Mouse (Mus musculus) spleen, adult 2 months (tissue): ENCODE results near the gene Ubn2. TPM values are rescaled to one million over a fixed set of nuclear protein-coding genes. Genes with fewer than 3 reads are reported as not detected.
"Not testable (repeated sequence)": the region's sequence is repeated elsewhere in the genome, so short reads cannot be mapped to it uniquely, and the experiment has no call there.

Source experiments
- DNase-seq, 2 experiments: peaks; one replicate each; pipeline versions ENCODE4 v3.0.0 to v3.0.0-alpha.2; 2012 to 2021; ENCODE audit warnings: low spot score in 2 of 2, low read depth in 1 of 2
- H3K27ac ChIP-seq: fragments of 200-500 bp; 2 replicates; pipeline ENCODE4 v1.5.1; 2012; ENCODE audit warnings: low read length, inconsistent platforms; ENCODE audit not compliant: insufficient read depth
- H3K27me3 ChIP-seq: fragments of 200-500 bp; 2 replicates; pipeline ENCODE4 v1.6.1; 2012; ENCODE audit warnings: mild to moderate bottlenecking, moderate library complexity, low read length, inconsistent platforms; ENCODE audit not compliant: control insufficient read depth, insufficient read depth
- H3K36me3 ChIP-seq: fragments of 200-500 bp; 2 replicates; pipeline ENCODE4 v1.6.1; 2012; ENCODE audit warnings: mild to moderate bottlenecking, low read length, inconsistent platforms; ENCODE audit not compliant: control insufficient read depth, insufficient read depth
- H3K4me1 ChIP-seq: fragments of 200-500 bp; 2 replicates; pipeline ENCODE4 v1.6.1; 2011; ENCODE audit warnings: inconsistent platforms; ENCODE audit not compliant: control insufficient read depth, insufficient read depth, insufficient read length
- H3K4me3 ChIP-seq: fragments of 200-500 bp; 2 replicates; pipeline ENCODE4 v1.5.1; 2011; ENCODE audit warnings: mild to moderate bottlenecking, inconsistent platforms; ENCODE audit not compliant: insufficient read depth, insufficient read length; ENCODE audit errors: extremely low read depth
- CTCF ChIP-seq: fragments of 200-500 bp; IDR thresholded peaks from 2 replicates; pipeline ENCODE4 v1.5.1; 2011; ENCODE audit warnings: mild to moderate bottlenecking, inconsistent platforms; ENCODE audit not compliant: insufficient read depth, insufficient read length, insufficient replicate concordance; ENCODE audit errors: extremely low read depth
- POLR2A ChIP-seq: fragments of 200-500 bp; IDR thresholded peaks from 2 replicates; pipeline ENCODE4 v1.6.1; 2011; ENCODE audit warnings: low read depth, low read length, inconsistent platforms
- WGBS: fragments of 180-500 bp; shearing (Covaris S2); methylation state at CpG from one replicate; pipeline ENCODE4 v1.1.7; 2018; 5-methylcytosine and 5-hydroxymethylcytosine counted together
- polyA plus RNA-seq: library from polyadenylated mRNA; depleted of rRNA; stranded (reverse); fragments of >200 nt; gene quantifications from 2 replicates; pipeline ENCODE4 v1.2.3, GENCODE M21; 2012

Ubn2 gene
- polyA plus RNA-seq, 1 experiment = 4.9 TPM

DNA sequence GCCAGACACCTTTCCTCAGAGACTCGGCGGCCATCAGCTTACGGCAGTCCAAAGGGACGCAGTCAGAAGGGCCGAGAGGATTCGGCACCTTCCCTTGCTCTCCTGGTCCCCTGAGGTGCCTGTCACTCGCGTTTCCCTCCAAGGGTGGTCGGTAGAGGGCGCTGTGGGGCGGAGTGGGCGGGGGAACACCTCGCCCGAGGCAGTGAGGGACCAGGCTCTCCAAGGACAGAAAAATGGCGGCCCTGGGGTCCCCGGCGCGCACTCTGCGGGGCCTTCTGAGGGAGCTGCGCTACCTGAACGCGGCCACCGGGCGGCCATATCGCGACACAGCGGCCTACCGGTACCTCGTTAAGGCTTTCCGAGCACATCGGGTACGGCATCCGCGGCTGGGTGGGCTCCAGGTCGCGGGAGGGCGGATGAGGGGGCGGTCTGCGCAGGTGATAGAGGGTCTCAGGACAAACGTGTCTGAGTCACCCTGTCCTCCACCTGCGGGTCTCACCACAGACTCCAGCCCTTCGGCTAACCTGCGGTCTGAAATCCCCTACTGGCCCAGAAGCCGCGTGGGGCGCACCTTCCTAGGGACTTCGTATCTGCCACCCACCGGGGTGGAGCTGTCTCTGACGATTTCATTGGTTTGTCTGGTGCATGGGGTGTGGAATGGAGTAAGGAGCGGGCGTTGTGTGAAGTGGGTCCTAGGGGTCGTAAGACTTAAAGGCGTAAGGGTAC is 101.1 kb downstream of the Ubn2 start:
- under 1% methylated on average over 53 of the region's 53 CpGs for WGBS
- peak; percentile 96 for TF ChIP-seq CTCF
- TF ChIP-seq POLR2A = peak; percentile 56
- H3K27ac ChIP-seq = peak overlapping the region; percentile 95
- no peaks in the 10 kb centered on the region for H3K4me1 ChIP-seq
- peaks cover 1% of the 10 kb centered on the region for H3K36me3 ChIP-seq
- DNase-seq = peak; percentile 88 to 98
- peak overlapping the region; percentile 79 for H3K4me3 ChIP-seq
- H3K27me3 ChIP-seq = no peaks in the 10 kb centered on the region

DNA sequence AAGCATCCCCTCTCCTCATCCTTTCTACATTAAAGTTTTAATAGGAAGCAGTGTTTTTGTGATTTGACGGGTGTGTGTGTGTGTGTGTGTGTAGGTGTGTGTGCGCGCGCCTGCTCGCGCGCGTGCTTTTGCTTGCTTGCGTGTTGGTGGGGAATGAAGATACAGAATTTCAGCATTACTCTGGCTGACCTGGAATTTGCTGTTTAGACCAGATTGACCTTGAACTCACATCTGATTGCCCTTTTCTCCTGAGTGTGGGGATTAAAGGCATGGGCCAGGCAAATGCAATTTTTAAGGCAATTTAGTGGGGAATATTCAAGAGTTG is 101.6 kb downstream of the Ubn2 start:
- no peak for DNase-seq
- peak overlapping the region; percentile 95 for H3K27ac ChIP-seq
- peaks cover 3% of the 10 kb centered on the region for H3K36me3 ChIP-seq
- WGBS = 0% methylated on average over 9 of the region's 9 CpGs
- TF ChIP-seq POLR2A (no peak), CTCF (no peak)
- H3K27me3 ChIP-seq = no peaks in the 10 kb centered on the region
- no peaks in the 10 kb centered on the region for H3K4me1 ChIP-seq
- H3K4me3 ChIP-seq = peak overlapping the region; percentile 79

DNA sequence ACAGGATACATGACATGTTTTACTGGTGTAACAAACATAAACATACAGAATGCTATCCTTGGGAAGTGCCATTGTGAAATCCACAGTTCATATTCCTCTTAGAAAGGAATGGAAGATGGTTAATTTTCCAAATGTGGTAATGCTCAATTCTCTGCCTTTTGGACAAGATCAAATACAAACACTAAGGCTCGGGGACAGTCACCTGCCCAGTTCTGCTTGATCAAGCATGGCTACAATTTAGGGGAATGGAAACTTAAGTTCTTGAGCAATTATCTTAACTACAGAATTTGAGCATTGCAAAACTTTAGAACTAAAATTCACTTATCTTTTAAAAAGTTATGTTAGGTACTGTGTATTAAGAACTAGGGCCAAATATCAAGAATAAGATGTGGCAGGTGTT is 102.0 kb downstream of the Ubn2 start:
- 35% methylated on average over 1 of the region's 1 CpGs for WGBS
- H3K27ac ChIP-seq = no peak overlapping the region

DNA sequence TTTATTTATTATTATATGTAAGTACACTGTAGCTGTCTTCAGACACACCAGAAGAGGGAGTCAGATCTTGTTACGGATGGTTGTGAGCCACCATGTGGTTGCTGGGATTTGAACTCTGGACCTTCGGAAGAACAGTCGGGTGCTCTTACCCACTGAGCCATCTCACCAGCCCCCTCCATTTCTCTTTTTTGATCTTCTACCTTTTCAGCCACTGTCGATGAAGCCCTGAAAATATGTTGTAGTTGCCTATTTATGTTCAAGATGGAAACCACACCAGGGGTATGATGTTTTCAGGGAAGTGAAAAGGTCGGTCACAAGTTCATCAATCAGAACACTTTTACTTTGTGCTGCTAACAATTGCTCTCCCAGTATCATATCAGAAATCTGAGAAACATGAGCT is 110.4 kb downstream of the Ubn2 start:
- not testable (repeated sequence) for H3K4me1 ChIP-seq, H3K27ac ChIP-seq, H3K36me3 ChIP-seq, DNase-seq, H3K4me3 ChIP-seq, H3K27me3 ChIP-seq
- 92% methylated on average over 5 of the region's 5 CpGs for WGBS

More for the DNA sequence above, 102.0 kb downstream of the Ubn2 start:
- Histone ChIP-seq H3K27me3 (no peaks in the 10 kb centered on the region), H3K4me3 (no peak overlapping the region), H3K36me3 (peaks cover 3% of the 10 kb centered on the region), H3K4me1 (no peaks in the 10 kb centered on the region)
- TF ChIP-seq CTCF = no peak
- TF ChIP-seq POLR2A = no peak
- no peak for DNase-seq

DNA sequence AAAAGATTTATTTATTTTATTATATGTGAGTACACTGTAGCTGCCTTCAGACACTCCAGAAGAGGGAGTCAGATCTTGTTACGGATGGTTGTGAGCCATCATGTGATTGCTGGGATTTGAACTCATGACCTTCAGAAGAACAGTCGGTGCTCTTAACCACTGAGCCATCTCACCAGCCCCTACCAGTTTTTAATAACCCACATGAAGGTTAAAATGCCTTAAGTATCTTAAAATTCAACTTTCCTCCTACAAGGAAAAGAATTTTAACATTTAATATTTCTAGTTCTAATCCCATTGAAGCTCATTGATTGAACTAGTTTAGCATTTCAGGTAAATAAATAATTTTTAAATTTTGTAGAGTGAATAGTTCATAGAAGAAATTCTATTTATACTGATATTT is 113.3 kb downstream of the Ubn2 start:
- DNase-seq, H3K27ac ChIP-seq, H3K36me3 ChIP-seq, H3K27me3 ChIP-seq, H3K4me3 ChIP-seq, H3K4me1 ChIP-seq: not testable (repeated sequence)
- WGBS = 91% methylated on average over 2 of the region's 2 CpGs

DNA sequence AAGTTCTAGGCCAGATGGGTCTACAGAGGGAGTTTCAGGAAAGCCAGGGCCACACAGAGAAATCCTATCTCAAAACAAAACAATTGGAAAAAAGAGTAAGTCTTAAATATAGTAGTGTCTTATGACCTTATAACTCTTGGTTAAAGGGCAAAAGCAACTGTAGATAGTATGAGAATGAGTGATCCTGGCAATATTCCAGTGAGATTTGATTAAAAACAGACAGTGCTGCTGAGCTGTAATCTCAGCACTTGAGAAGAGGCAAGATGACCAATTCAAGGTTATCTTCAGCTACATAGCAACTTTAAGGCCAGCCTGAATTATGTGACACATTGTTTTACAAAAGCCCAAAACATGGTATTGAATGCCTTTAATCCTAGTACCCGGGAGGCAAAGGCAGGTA is 114.0 kb downstream of the Ubn2 start:
- no peak overlapping the region for H3K27ac ChIP-seq
- no peak overlapping the region for H3K4me3 ChIP-seq
- DNase-seq = no peak
- H3K36me3 ChIP-seq = no peaks in the 10 kb centered on the region
- no peak for TF ChIP-seq CTCF
- no peak for TF ChIP-seq POLR2A
- WGBS = 96% methylated on average over 1 of the region's 1 CpGs
- H3K27me3 ChIP-seq = no peaks in the 10 kb centered on the region
- H3K4me1 ChIP-seq = no peaks in the 10 kb centered on the region

DNA sequence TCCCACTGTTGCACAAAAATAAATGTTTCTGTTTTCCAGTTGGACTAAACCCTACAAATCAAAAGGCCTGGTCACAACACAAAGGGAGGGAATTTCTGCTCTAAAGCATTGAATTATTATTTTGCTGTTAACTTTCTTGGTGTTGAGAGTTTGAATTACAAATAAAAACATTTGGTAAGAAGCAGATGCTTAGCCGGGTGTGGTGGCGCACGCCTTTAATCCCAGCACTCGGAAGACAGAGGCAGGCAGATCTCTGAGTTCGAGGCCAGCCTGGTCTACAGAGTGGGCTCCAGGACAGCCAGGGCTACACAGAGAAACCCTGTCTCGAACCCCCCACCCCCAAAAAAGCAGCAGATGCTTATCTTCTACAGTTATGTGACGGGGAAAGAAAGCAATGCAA is 114.8 kb downstream of the Ubn2 start:
- H3K4me1 ChIP-seq, H3K4me3 ChIP-seq, H3K27me3 ChIP-seq, H3K36me3 ChIP-seq, H3K27ac ChIP-seq, DNase-seq: not testable (repeated sequence)
- 94% methylated on average over 7 of the region's 7 CpGs for WGBS

DNA sequence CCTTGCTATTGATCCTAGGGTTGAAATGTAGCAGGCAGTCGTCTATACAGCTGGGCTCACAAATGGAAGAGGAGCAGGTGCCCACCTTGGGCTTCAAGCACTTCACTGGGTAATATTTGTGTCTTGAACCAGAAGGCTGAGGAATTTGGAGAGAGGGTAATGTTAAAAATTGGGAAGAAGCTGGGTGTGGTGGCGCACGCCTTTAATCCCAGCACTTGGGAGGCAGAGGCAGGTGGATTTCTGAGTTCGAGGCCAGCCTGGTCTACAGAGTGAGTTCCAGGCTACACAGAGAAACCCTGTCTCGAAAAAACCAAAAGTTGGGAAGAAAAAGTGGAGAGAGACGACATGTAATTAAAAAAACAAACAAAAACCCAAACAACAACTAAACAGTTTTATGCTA is 116.1 kb downstream of the Ubn2 start:
- not testable (repeated sequence) for H3K36me3 ChIP-seq, DNase-seq, H3K4me1 ChIP-seq, H3K27me3 ChIP-seq, H3K27ac ChIP-seq
- 80% methylated on average over 6 of the region's 6 CpGs for whole genome bisulfite sequencing
- peak overlapping the region; percentile 27; the same call in 1 of the 2 replicates for H3K4me3 ChIP-seq
